Mouse (Mus musculus) intestine, embryonic 16.5 days (tissue): Measurements from ENCODE around the gene Dph5. TPM values are rescaled to one million over a fixed set of nuclear protein-coding genes. Genes with fewer than 3 reads are reported as not detected.

ENCODE experiments used
- ATAC-seq: fragments of 200-750 bp; cut with Nextera tagmentation; 2 replicates; pipeline ENCODE4 v1.8.0; 2017; ENCODE audit warnings: moderate TSS enrichment, moderate library complexity
- H3K27ac ChIP-seq: fragments of 300-500 bp; sonication (generic); 2 replicates; pipeline ENCODE4 v1.5.1; 2014; ENCODE audit warnings: mild to moderate bottlenecking, low read length
- H3K27me3 ChIP-seq: fragments of 300-500 bp; sonication (generic); replicated peaks from 2 replicates; pipeline ENCODE4 v1.6.1; 2014; ENCODE audit warnings: low read length, control low read depth, mixed read lengths; ENCODE audit not compliant: control insufficient read depth, insufficient read depth
- H3K36me3 ChIP-seq: fragments of 300-500 bp; sonication (generic); 2 replicates; pipeline ENCODE4 v1.6.1; 2014; ENCODE audit warnings: low read length, control low read depth; ENCODE audit not compliant: control insufficient read depth, insufficient read depth
- H3K4me1 ChIP-seq: fragments of 300-500 bp; sonication (generic); 2 replicates; pipeline ENCODE4 v1.6.1; 2014; ENCODE audit warnings: low read length, control low read depth, mixed read lengths; ENCODE audit not compliant: control insufficient read depth, insufficient read depth
- H3K4me2 ChIP-seq: fragments of 300-500 bp; sonication (generic); 2 replicates; pipeline ENCODE4 v1.6.1; 2014; ENCODE audit warnings: low read depth, low read length, control low read depth
- H3K4me3 ChIP-seq: fragments of 300-500 bp; sonication (generic); 2 replicates; pipeline ENCODE4 v1.5.1; 2014; ENCODE audit warnings: mild to moderate bottlenecking, low read length
- H3K9ac ChIP-seq: fragments of 300-500 bp; sonication (generic); 2 replicates; pipeline ENCODE4 v1.6.1; 2014; ENCODE audit warnings: low read depth, low read length
- H3K9me3 ChIP-seq: fragments of 300-500 bp; sonication (generic); 2 replicates; pipeline ENCODE4 v1.6.1; 2016; ENCODE audit warnings: low read length, control low read depth; ENCODE audit not compliant: control insufficient read depth
- WGBS: fragments of 180-500 bp; shearing (Covaris S2); extraction: QIAGEN DNeasy Blood & Tissue Kit; methylation state at CpG from one replicate; pipeline ENCODE4 v1.1.7; 2014; 5-methylcytosine and 5-hydroxymethylcytosine counted together
- polyA plus RNA-seq: library from polyadenylated mRNA; unstranded; fragments of >200 nt; fragmentation: Nextera tagmentation; extraction: Ambion mirVana; gene quantifications from 2 replicates; pipeline ENCODE4 v1.2.1, GENCODE M21; 2015

The Dph5 gene
- polyA plus RNA-seq = 24.3 and 28.8 TPM in 2 replicates

GRCm38 (mm10) chr3:115887427-115888309, at the start of gene Dph5:
TSS of gene Dph5 (plus strand) at chr3:115887837.
- 0 out of 2 replicates have a peak, but pooled peaks cover 2% of the 10 kb centered on the region for H3K4me1 ChIP-seq
- ATAC-seq = peak; percentile 96
- H3K27ac ChIP-seq = peak within 1 kb of the TSS; percentile 84
- H3K9me3 ChIP-seq = no peaks in the 10 kb centered on the region
- H3K4me2 ChIP-seq = peak within 1 kb of the TSS; percentile 70
- no peaks in the 10 kb centered on the region for H3K27me3 ChIP-seq
- H3K36me3 ChIP-seq = no peaks in the 10 kb centered on the region
- peak within 1 kb of the TSS; percentile 91 for H3K4me3 ChIP-seq
- H3K9ac ChIP-seq = peak within 1 kb of the TSS; percentile 87
- WGBS = under 1% methylated on average over 40 of the region's 40 CpGs

- H3K27me3 ChIP-seq = no peaks in the 10 kb centered on the region
- no peaks in the 10 kb centered on the region for H3K4me1 ChIP-seq
- H3K9me3 ChIP-seq = no peaks in the 10 kb centered on the region
- H3K4me3 ChIP-seq = no peak overlapping the region
- no peak overlapping the region for H3K9ac ChIP-seq
- H3K4me2 ChIP-seq = no peak overlapping the region
- no peaks in the 10 kb centered on the region for H3K36me3 ChIP-seq
- no peak overlapping the region for H3K27ac ChIP-seq
- WGBS = 75% methylated on average over 3 of the region's 3 CpGs
- ATAC-seq = no peak
Measured at GRCm38 (mm10) chr3:115844566-115844965, 43.1 kb upstream of the Dph5 start.

GRCm38 (mm10) chr3:115845032-115845618, 42.5 kb upstream of the Dph5 start:
- Histone ChIP-seq H3K4me3 (no peak overlapping the region), H3K27me3 (no peaks in the 10 kb centered on the region), H3K27ac (no peak overlapping the region), H3K9me3 (no peaks in the 10 kb centered on the region), H3K4me1 (no peaks in the 10 kb centered on the region), H3K36me3 (no peaks in the 10 kb centered on the region), H3K9ac (no peak overlapping the region), H3K4me2 (no peak overlapping the region)
- ATAC-seq = no peak
- 81% methylated on average over 5 of the region's 5 CpGs for WGBS

GRCm38 (mm10) chr3:115845724-115846123, 41.9 kb upstream of the Dph5 start:
- H3K9ac ChIP-seq = no peak overlapping the region
- 75% methylated on average over 1 of the region's 1 CpGs for WGBS

GRCm38 (mm10) chr3:115846153-115846552, 41.5 kb upstream of the Dph5 start:
- Histone ChIP-seq H3K27ac (no peak overlapping the region), H3K4me2 (no peak overlapping the region), H3K4me1 (no peaks in the 10 kb centered on the region), H3K9ac (no peak overlapping the region), H3K27me3 (no peaks in the 10 kb centered on the region), H3K4me3 (no peak overlapping the region), H3K9me3 (no peaks in the 10 kb centered on the region), H3K36me3 (no peaks in the 10 kb centered on the region)
- 92% methylated on average over 5 of the region's 5 CpGs for WGBS
- ATAC-seq = no peak

More at GRCm38 (mm10) chr3:115845724-115846123, 41.9 kb upstream of the Dph5 start:
- H3K27ac ChIP-seq = no peak overlapping the region
- H3K36me3 ChIP-seq = no peaks in the 10 kb centered on the region
- no peaks in the 10 kb centered on the region for H3K27me3 ChIP-seq
- H3K4me1 ChIP-seq = no peaks in the 10 kb centered on the region
- no peak overlapping the region for H3K4me2 ChIP-seq
- no peak for ATAC-seq
- H3K9me3 ChIP-seq = no peaks in the 10 kb centered on the region
- no peak overlapping the region for H3K4me3 ChIP-seq

- Histone ChIP-seq H3K9ac (no peak overlapping the region), H3K27ac (no peak overlapping the region), H3K36me3 (no peaks in the 10 kb centered on the region), H3K27me3 (no peaks in the 10 kb centered on the region), H3K4me1 (no peaks in the 10 kb centered on the region), H3K9me3 (no peaks in the 10 kb centered on the region), H3K4me2 (no peak overlapping the region), H3K4me3 (no peak overlapping the region)
- 76% methylated on average over 11 of the region's 11 CpGs for WGBS
- ATAC-seq = no peak
Measured at GRCm38 (mm10) chr3:115848686-115849480, 38.8 kb upstream of the Dph5 start.

- H3K4me2 ChIP-seq = no peak overlapping the region
- ATAC-seq = no peak
- H3K27ac ChIP-seq = no peak overlapping the region
- H3K9ac ChIP-seq = no peak overlapping the region
- H3K36me3 ChIP-seq = no peaks in the 10 kb centered on the region
- no peaks in the 10 kb centered on the region for H3K27me3 ChIP-seq
- WGBS = 61% methylated on average over 4 of the region's 4 CpGs
- H3K9me3 ChIP-seq = no peaks in the 10 kb centered on the region
- no peaks in the 10 kb centered on the region for H3K4me1 ChIP-seq
- no peak overlapping the region for H3K4me3 ChIP-seq
Measured at GRCm38 (mm10) chr3:115850946-115851345, 36.7 kb upstream of the Dph5 start.

GRCm38 (mm10) chr3:115854672-115855191, 32.9 kb upstream of the Dph5 start:
- Histone ChIP-seq H3K9me3 (no peaks in the 10 kb centered on the region), H3K27me3 (no peaks in the 10 kb centered on the region), H3K9ac (no peak overlapping the region), H3K4me1 (no peaks in the 10 kb centered on the region), H3K36me3 (no peaks in the 10 kb centered on the region), H3K27ac (no peak overlapping the region), H3K4me3 (no peak overlapping the region), H3K4me2 (no peak overlapping the region)
- ATAC-seq = no peak
- 93% methylated on average over 7 of the region's 7 CpGs for WGBS

GRCm38 (mm10) chr3:115855576-115855975, 32.1 kb upstream of the Dph5 start:
- Histone ChIP-seq H3K4me2 (no peak overlapping the region), H3K9ac (no peak overlapping the region), H3K4me1 (no peaks in the 10 kb centered on the region), H3K27me3 (no peaks in the 10 kb centered on the region), H3K4me3 (no peak overlapping the region), H3K9me3 (no peaks in the 10 kb centered on the region), H3K27ac (no peak overlapping the region), H3K36me3 (no peaks in the 10 kb centered on the region)
- ATAC-seq = no peak
- WGBS = 78% methylated on average over 10 of the region's 10 CpGs
